Comparison of ENCODE assay signal across 1 mouse cellular context in the genomic region with DNA sequence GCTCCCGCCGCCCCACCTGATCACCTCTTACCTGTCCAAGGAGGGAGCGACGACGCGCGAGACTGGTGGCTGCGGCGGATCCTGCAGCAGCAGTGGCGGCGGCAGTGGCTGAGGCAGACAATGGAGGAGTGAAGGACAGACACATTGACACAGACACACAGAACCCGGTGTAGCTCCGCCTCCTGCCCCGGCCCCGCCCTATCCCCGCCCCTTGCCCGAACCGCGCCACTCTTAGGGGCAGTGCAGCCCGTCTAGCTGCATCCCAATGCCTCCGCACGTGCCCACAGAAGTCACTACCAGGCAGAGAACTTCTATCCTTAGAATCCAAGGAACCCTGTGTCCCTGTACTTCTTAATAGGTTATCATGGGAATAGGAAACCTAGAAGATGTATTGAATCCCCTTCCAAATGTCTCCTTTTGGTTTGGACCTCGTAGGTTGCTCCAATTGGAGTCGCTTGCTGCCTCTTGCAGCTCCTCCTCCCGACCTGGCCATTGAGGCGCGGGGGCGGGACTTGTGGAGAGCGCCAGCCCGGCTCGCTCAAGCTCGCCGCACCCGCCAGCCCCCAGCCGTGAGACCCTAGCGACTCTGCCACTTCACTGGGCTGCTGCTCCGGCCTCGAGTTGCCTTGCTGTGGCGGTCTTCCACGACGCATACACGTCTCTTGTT.
TF ChIP-seq lines count a peak whose summit lies in the region.

TSS of gene Ankmy2 (plus strand) at position 478 of the 667 bp plus-strand sequence.

TF ChIP-seq in CH12.LX, 34 proteins besides CTCF, POLR2A, EP300 and RAD21 (continued from another document):
- 0 out of 2 replicates have a peak, but pooled peaks have one; percentile 58 for TF ChIP-seq UBTF (IDR thresholded peaks at IDR 0.05; ENCODE audit: low read depth, low read length)
- TF ChIP-seq CHD1 (IDR thresholded peaks at IDR 0.05; ENCODE audit: low read depth, low read length) = peak; percentile 100
- 0 out of 2 replicates have a peak, but pooled peaks have one; percentile 26 for TF ChIP-seq JUND (conservative IDR thresholded peaks at IDR 0.05; ENCODE audit: low read depth, low read length)
- peak; percentile 49; the same call in 1 of the 2 replicates for TF ChIP-seq CHD2 (IDR thresholded peaks at IDR 0.05; ENCODE audit: low read length)
- TF ChIP-seq SIN3A (IDR thresholded peaks at IDR 0.05; ENCODE audit: low read length) = peak; percentile 90
- TF ChIP-seq TBP (conservative IDR thresholded peaks at IDR 0.05; ENCODE audit: low read depth, low read length) = peak; percentile 89
- no peak for TF ChIP-seq GABPA (IDR thresholded peaks at IDR 0.05; ENCODE audit: insufficient replicate concordance, low read depth, low read length)
- TF ChIP-seq PAX5 (IDR thresholded peaks at IDR 0.05; ENCODE audit: low read length) = no peak
- TF ChIP-seq TCF12 (IDR thresholded peaks at IDR 0.05; ENCODE audit: low read depth, low read length) = peak; percentile 92
- peak; percentile 42; the same call in 1 of the 2 replicates for TF ChIP-seq MAX (IDR thresholded peaks at IDR 0.05; ENCODE audit: low read length)
- 0 out of 2 replicates have a peak, but pooled peaks have one; percentile 32 for TF ChIP-seq IRF4 (IDR thresholded peaks at IDR 0.05; ENCODE audit: low read depth, low read length)
- TF ChIP-seq MEF2A (IDR thresholded peaks at IDR 0.05; ENCODE audit: borderline replicate concordance, low read depth, low read length) = no peak; the same call in 1 of the 2 replicates
- TF ChIP-seq HCFC1 (IDR thresholded peaks at IDR 0.05; ENCODE audit: low read depth, low read length) = peak; percentile 70
- no peak for TF ChIP-seq ETS1 (conservative IDR thresholded peaks at IDR 0.05; ENCODE audit: low read depth, low read length)
- TF ChIP-seq NRF1 (IDR thresholded peaks at IDR 0.05; ENCODE audit: low read depth, low read length) = 0 out of 2 replicates have a peak, but pooled peaks have one; percentile 34
- TF ChIP-seq NELFE (IDR thresholded peaks at IDR 0.05; ENCODE audit: low read depth, low read length) = peak; percentile 91
- TF ChIP-seq BHLHE40 (IDR thresholded peaks at IDR 0.05; ENCODE audit: low read depth, low read length) = peak; percentile 73
- no peak for TF ChIP-seq JUN (IDR thresholded peaks at IDR 0.05; ENCODE audit: insufficient read depth, low read depth, low read length)
